Mouse (Mus musculus) spleen, embryonic (tissue): ENCODE results near the gene Ina.
"Not testable (repeated sequence)": the region's sequence is repeated elsewhere in the genome, so short reads cannot be mapped to it uniquely, and the experiment has no call there.

Source experiments
- CTCF ChIA-PET: fragments of 350-600 bp; sonication (Branson Sonifier 250); formaldehyde crosslinking; loops from one replicate; lab custom pipeline; 2022; lab: Charles Lee

Gene Ina

DNA sequence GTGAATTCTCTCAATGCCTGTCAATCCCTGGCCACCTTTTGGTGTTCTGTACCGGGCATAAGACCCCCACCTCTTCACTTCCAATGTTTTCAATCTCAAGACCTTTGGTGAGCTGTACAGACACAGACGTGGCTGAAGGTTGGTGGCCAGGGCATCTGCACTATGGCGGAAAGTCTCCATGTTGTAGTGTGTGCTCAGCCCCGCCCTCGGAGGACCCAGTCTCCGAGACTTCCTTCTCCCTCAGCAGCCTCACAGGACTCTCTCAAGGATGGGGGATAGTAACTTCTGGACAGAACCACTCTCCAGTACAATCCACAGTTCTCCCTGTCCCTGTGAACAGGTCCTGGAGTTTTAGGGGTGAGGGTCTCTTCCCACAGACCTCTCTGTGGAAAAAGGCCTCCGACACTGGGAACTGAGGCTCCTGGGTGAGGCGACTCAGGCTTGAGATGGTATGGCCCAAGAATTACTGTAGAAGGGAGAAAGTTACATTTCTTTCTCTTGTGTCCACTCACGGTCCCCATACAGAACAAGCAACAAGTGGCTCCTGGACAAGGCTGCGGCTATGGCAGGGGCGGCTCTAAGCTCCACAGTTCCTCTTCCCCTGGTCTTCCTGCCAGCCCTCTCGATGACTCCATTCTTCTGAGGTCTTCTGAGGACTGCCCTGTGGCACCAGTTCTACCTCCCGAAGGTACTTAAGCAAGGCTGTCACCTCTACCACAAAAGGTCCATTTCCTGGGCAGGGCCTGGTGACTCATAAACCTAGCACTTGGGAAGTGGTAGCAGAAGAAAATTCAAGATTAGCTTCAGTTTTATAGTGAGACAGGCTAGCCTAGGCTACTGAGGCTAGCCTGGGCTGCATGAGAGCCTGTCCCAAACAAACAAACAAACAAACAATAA is 29.5 kb upstream of the Ina start:
- CTCF ChIA-PET: no interaction called here

GRCm38 (mm10) chr19:46987646-46988045 is 26.9 kb upstream of the Ina start:
- CTCF ChIA-PET: no interaction called here

DNA sequence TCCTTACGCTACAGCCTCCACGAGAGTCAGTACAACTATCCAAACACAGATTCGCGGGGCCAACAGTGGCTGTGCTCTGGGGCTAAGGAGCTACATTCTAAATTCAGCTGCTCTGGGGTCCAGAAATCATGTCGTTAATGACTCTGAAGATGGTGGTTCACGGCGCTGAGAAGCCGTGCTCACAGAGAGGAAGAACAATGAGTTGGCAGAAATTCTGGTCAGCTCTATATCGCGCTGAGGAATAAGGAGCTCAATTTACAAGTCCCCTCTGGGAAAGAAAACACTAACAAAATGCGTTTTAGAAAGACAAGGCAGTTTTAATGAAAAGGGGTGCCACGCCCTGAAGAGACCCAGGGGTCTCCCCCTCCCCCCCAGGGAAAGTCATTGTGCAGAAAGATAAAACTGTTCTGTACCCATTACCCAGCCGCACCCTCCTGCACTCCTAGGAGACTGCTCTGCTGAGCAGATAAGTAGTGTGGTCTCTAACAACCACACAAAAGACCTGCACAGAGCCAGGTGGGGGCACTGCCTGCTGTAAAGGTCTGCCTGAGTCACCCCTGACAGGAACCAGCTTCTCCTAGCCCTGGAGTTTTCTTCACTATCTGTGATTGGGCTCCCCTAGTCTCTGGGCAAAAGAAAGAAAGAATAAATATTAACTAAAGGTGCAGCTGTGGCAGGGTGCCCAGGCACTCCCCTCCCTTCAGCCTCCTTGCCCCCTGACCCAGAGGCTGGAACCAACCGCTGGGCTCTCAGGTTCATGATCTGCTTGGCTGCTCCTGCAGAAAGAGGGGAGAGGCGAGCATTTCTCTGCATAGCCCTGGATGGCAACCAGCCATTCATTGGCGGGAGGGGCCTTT is 26.0 kb upstream of the Ina start:
- CTCF ChIA-PET: interaction anchor here (0.6 kb wide), 1 partner anchor 57 kb away, joined by 12 read pairs; no protein-coding TSS in a partner anchor

DNA sequence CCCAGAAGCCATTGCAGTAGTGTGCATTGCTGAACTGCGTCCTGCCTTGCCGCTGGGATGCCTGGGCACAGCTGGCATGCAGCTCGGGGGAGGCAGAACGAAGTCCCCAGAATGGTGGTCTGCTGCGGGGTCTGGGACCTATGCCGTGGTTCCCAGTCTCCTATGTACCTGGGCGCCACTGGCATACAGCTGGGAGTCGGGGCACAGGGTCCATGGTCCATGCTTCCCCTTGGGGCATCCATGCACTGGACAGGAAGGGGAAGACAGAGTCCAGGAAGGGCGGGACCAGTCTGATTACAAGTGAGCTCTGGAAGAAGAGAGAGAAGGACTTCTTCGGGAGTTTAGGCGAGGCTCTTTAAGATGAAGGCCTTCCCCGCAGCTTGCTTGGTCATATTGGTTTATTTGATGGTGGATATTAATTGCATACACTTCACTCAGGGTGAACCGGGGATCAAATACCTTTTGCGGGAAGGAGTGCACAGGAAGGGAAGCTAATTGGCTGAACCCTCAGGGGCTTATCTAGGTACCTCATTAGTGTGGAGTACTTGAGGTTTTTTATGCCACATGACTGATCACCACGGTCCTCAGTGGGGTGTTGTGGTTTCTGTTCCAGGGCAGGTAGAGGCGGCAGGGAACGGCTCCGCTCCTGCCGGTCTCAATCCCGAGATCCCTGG is 24.9 kb upstream of the Ina start:
- CTCF ChIA-PET: interaction anchor here (0.6 to 1.3 kb wide), 4 partner anchors 51 to 248 kb away, joined by 3 to 7 read pairs (median 4); no protein-coding TSS in a partner anchor

- CTCF ChIA-PET: interaction anchor here (0.6 to 1.3 kb wide), 3 partner anchors 52 to 231 kb away, joined by 3 to 7 read pairs (median 3); no protein-coding TSS in a partner anchor
Observed at GRCm38 (mm10) chr19:46990153-46990518, 24.4 kb upstream of the Ina start.

- CTCF ChIA-PET: interaction anchor here (0.6 to 1.3 kb wide), 5 partner anchors 52 to 231 kb away, joined by 3 to 7 read pairs (median 3); no protein-coding TSS in a partner anchor
Observed at GRCm38 (mm10) chr19:46990625-46991024, 23.9 kb upstream of the Ina start.

DNA sequence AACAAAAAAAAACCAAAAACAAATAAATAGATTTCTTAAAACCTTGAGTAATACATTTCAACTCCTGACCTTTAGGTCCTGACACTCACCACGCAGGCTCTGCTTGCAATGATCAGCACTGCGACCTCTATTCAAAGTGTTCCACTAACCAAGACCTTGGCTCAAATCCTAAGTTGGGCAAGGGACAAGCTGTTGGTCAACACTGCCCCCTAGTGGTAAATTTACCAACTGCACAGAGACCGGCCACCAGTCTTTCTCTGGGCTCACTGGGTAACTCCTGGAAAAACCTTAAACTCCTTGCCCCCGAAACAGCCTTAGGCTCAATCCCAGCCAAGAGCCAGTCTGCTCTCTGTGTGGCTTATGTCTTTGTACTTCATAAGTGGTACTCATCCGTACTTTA is 23.4 kb upstream of the Ina start:
- CTCF ChIA-PET: interaction anchor here (1.0 to 1.3 kb wide), 4 partner anchors 14 to 232 kb away, joined by 3 to 10 read pairs (median 3); no protein-coding TSS in a partner anchor

- CTCF ChIA-PET: interaction anchor here (0.9 to 1.0 kb wide), 2 partner anchors 9 to 232 kb away, joined by 4 to 5 read pairs; no protein-coding TSS in a partner anchor
Observed at GRCm38 (mm10) chr19:46992329-46992728, 22.2 kb upstream of the Ina start.

- CTCF ChIA-PET: no interaction called here
Observed at GRCm38 (mm10) chr19:46996095-46996494, 18.4 kb upstream of the Ina start.

- CTCF ChIA-PET: no interaction called here
Observed at GRCm38 (mm10) chr19:46998168-46998870, 16.2 kb upstream of the Ina start.

GRCm38 (mm10) chr19:46998953-46999352 is 15.5 kb upstream of the Ina start:
- CTCF ChIA-PET: no interaction called here

DNA sequence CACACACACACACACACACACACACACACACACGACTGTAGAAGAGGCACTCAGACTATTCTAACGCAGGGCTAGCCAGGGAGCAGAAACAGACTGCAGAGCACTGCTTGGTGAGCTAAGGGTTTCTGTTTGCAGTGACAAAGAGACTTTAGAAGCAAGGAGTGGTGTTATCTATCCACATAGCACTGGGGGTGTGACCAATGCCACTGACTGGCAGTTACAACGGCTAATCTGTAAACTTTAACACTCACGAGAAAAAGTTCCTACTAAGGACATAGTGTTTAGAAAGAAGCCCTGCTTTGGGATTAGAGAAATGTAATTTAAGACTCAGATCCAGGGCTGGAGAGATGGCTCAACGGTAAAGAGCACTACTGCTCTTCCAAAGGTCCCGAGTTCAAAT is 14.7 kb upstream of the Ina start:
- CTCF ChIA-PET: no interaction called here

GRCm38 (mm10) chr19:47000357-47000756 is 14.1 kb upstream of the Ina start:
- CTCF ChIA-PET: not testable (repeated sequence)

GRCm38 (mm10) chr19:47003742-47004511 is 10.6 kb upstream of the Ina start:
- CTCF ChIA-PET: no interaction called here

DNA sequence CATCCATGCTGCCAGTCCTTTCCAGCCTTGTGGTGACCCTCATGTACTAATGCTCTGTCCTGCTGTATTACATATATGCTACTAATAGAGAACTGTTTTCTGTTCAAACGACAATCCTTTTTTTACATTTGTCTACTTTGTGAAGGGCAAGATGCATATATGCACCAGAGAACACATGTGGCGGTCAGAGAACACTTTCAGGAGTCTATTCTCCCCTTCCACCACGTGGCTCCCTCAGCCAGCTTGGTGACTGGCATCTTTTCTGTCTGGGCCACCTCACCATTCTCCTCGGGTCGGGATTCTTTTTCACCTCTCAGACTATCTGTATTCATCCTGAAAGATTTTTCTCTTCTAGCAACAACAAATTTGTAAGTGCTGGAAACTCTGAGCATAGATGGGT is 8.6 kb upstream of the Ina start:
- CTCF ChIA-PET: no interaction called here

DNA sequence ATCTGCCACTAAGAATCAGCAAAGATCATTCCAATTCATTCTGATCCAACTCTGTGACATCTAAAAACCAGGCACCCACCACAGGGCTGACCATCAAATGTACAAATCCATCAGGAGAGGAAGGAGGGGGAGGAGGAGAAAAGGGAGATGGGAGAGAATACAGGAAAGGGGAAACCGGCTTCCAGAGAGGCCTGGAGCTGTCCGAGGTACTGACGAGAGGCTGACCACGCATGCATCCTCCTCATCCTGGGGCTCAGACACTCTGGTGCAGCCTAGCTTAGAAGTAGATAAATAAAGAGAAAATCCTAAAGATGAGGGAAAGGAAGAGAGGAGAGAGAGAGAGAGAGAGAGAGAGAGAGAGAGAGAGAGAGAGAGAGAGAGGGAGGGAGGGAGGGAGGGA is 8.2 kb upstream of the Ina start:
- CTCF ChIA-PET: no interaction called here

GRCm38 (mm10) chr19:47009420-47009819 is 5.1 kb upstream of the Ina start:
- CTCF ChIA-PET: no interaction called here

DNA sequence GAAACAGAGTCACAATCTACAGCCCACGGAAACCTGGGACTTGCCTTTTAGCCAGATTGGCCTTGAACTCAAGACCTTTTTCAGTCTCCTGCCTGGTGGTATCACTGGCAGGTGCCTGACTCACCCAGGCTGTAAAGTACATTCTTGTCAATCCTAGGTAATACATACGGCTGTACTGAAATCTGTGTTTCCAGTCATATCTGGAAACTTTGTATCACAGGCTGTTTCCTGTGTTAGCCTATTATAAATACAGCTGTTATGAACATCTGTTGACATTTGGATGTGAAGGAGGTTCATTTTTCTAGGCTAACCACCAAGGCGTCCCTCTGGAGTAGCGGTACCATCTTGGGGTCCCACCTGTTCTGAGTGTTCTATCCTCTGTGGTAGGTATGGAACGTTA is 4.6 kb upstream of the Ina start:
- CTCF ChIA-PET: no interaction called here

GRCm38 (mm10) chr19:47012521-47013130 is 1.9 kb upstream of the Ina start:
- CTCF ChIA-PET: no interaction called here
